Mouse (Mus musculus) mature B cell (primary cell): ENCODE results near the gene Rmnd5a.

Experiments
- in situ Hi-C: fragments of 300-500 bp; cut with MboI; formaldehyde crosslinking; loops from 2 replicates; pipeline ENCODE4 v1.14.3; 2019

The Rmnd5a gene

GRCm38 (mm10) chr6:71442130-71442529, 1.7 kb upstream of the Rmnd5a start:
- in situ Hi-C loops: no loop called here

- in situ Hi-C loops: no loop called here
These were observed 779 bp upstream of the Rmnd5a start for GRCm38 (mm10) chr6:71441251-71441580.

- in situ Hi-C loops: no loop called here
These were observed 283 bp downstream of the Rmnd5a start for GRCm38 (mm10) chr6:71440217-71440491.

- in situ Hi-C loops: no loop called here
These were observed 776 bp downstream of the Rmnd5a start for GRCm38 (mm10) chr6:71439506-71440216.

- in situ Hi-C loops: no loop called here
These were observed 2.4 kb downstream of the Rmnd5a start for GRCm38 (mm10) chr6:71438070-71438469.

- in situ Hi-C loops: no loop called here
These were observed 12.3 kb downstream of the Rmnd5a start for GRCm38 (mm10) chr6:71427996-71428725.

- in situ Hi-C loops: no loop called here
These were observed 14.8 kb downstream of the Rmnd5a start for GRCm38 (mm10) chr6:71425681-71426080.

GRCm38 (mm10) chr6:71423116-71423515, 17.3 kb downstream of the Rmnd5a start:
- in situ Hi-C loops: no loop called here

GRCm38 (mm10) chr6:71422162-71422561, 18.3 kb downstream of the Rmnd5a start:
- in situ Hi-C loops: no loop called here

GRCm38 (mm10) chr6:71420848-71421247, 19.6 kb downstream of the Rmnd5a start:
- in situ Hi-C loops: no loop called here

GRCm38 (mm10) chr6:71418874-71419273, 21.6 kb downstream of the Rmnd5a start:
- in situ Hi-C loops: no loop called here

GRCm38 (mm10) chr6:71415446-71415845, 25.0 kb downstream of the Rmnd5a start:
- in situ Hi-C loops: no loop called here

- in situ Hi-C loops: no loop called here
These were observed 25.8 kb downstream of the Rmnd5a start for GRCm38 (mm10) chr6:71414624-71415023.

- in situ Hi-C loops: no loop called here
These were observed 41.4 kb downstream of the Rmnd5a start for GRCm38 (mm10) chr6:71398829-71399609.

GRCm38 (mm10) chr6:71396761-71397160, 43.7 kb downstream of the Rmnd5a start:
- in situ Hi-C loops: no loop called here

GRCm38 (mm10) chr6:71396016-71396415, 44.4 kb downstream of the Rmnd5a start:
- in situ Hi-C loops: no loop called here

- in situ Hi-C loops: no loop called here
These were observed 49.9 kb downstream of the Rmnd5a start for GRCm38 (mm10) chr6:71390496-71390895.

GRCm38 (mm10) chr6:71381654-71382053, 58.8 kb downstream of the Rmnd5a start:
- in situ Hi-C loops: no loop called here

GRCm38 (mm10) chr6:71376711-71377110, 63.7 kb downstream of the Rmnd5a start:
- in situ Hi-C loops: no loop called here

GRCm38 (mm10) chr6:71374921-71375320, 65.5 kb downstream of the Rmnd5a start:
- in situ Hi-C loops: no loop called here

- in situ Hi-C loops: no loop called here
These were observed 66.1 kb downstream of the Rmnd5a start for GRCm38 (mm10) chr6:71374311-71374829.

GRCm38 (mm10) chr6:71373249-71373775, 67.1 kb downstream of the Rmnd5a start, which contains the start of gene Cd8a:
Gene Cd8a (plus strand): TSS chr6:71373427.
- in situ Hi-C loops: no loop called here
